ENCODE assay signal across 13 mouse cellular contexts in genomic region chr7:141009665-141010064, GRCm38 (mm10). TPM values are rescaled to one million over a fixed set of nuclear protein-coding genes. Genes with fewer than 3 reads are reported as not detected.
A peak's percentile ranks its signal among the peaks of the same experiment; 100 is the strongest.
DNase-seq lines count a peak whose midpoint lies in the region; ATAC-seq lines count a peak whose summit lies in the region.
"Had no signal": no experiment of that assay in that cellular context is flagged by ENCODE, and none has a peak within 500 bp of the region (broad histone marks: within the 10 kb centered on the region; RNA-seq: fewer than 3 reads in every experiment).

No protein-coding gene starts in this region.

- H3K9me3 ChIP-seq in lung, embryonic 15.5 days = no peaks in the 10 kb centered on the region
- H3K9me3 ChIP-seq in neural tube, embryonic 13.5 days = no peaks in the 10 kb centered on the region

- no peak for DNase-seq in lung, postnatal 36 days
- DNase-seq in heart, postnatal 36 days = peak; percentile 17 to 44
- DNase-seq in ovary, postnatal 36 days (ENCODE audit: low spot score) = no peak
- DNase-seq in spleen, postnatal 36 days (ENCODE audit: low spot score in 2 of 2) = no peak
- DNase-seq in thymus, postnatal 14 days = no peak

- ATAC-seq in lung, embryonic 15.5 days (ENCODE audit: borderline replicate concordance, extremely low read depth, low FRiP score, low TSS enrichment) = no peak
- no peak for ATAC-seq in neural tube, embryonic 13.5 days (ENCODE audit: low read depth)

- intact Hi-C loops in heart, postnatal 36 days (cut with DNase I) = loop anchor here (1.0 to 5.0 kb wide), 5 partner anchors 39 to 168 kb away; partner anchors contain the start of genes Bet1l, Gm45785, Pgghg and Ric8a

- peak overlapping the region; percentile 65 for H3K4me2 ChIP-seq in lung, embryonic 15.5 days
- H3K4me2 ChIP-seq in neural tube, embryonic 13.5 days = peak overlapping the region; percentile 41

- peaks cover 29% of the 10 kb centered on the region for H3K4me1 ChIP-seq in lung, embryonic 15.5 days
- H3K4me1 ChIP-seq in brown adipose tissue, adult 24 weeks (ENCODE audit: control insufficient read depth, insufficient read depth, insufficient read length, low read length) = no peaks in the 10 kb centered on the region
- H3K4me1 ChIP-seq in neural tube, embryonic 13.5 days (replicated peaks) = peaks cover 18% of the 10 kb centered on the region; the same call in 1 of the 2 replicates

- 74% methylated on average over 9 of the region's 9 CpGs for WGBS in lung, embryonic 15.5 days
- 92% methylated on average over 9 of the region's 9 CpGs for WGBS in neural tube, embryonic 13.5 days

- peak overlapping the region; percentile 57; the same call in 1 of the 2 replicates for H3K27ac ChIP-seq in lung, embryonic 15.5 days
- H3K27ac ChIP-seq in brown adipose tissue, adult 24 weeks (replicated peaks; ENCODE audit: low read depth, low read length) = peak overlapping the region; percentile 98
- H3K27ac ChIP-seq in neural tube, embryonic 13.5 days (replicated peaks) = no peak overlapping the region

- H3K9ac ChIP-seq in lung, embryonic 15.5 days = peak overlapping the region; percentile 46; the same call in 1 of the 2 replicates
- H3K9ac ChIP-seq in neural tube, embryonic 13.5 days = 0 out of 2 replicates have a peak overlapping the region, but pooled peaks have one; percentile 5

- peak overlapping the region; percentile 50 for H3K4me3 ChIP-seq in lung, embryonic 15.5 days
- H3K4me3 ChIP-seq in brown adipose tissue, adult 24 weeks (ENCODE audit: insufficient read depth, low read depth, low read length) = peak overlapping the region; percentile 89
- no peak overlapping the region for H3K4me3 ChIP-seq in neural tube, embryonic 13.5 days

- H3K27me3 ChIP-seq in lung, embryonic 15.5 days = no peaks in the 10 kb centered on the region
- H3K27me3 ChIP-seq in neural tube, embryonic 13.5 days = no peaks in the 10 kb centered on the region

- no peaks in the 10 kb centered on the region for H3K36me3 ChIP-seq in lung, embryonic 15.5 days
- H3K36me3 ChIP-seq in neural tube, embryonic 13.5 days = no peaks in the 10 kb centered on the region

RNA-seq across cellular contexts. Expression of gene Ifitm3, which starts 0.9 kb away (rescaled TPM):
- polyA plus RNA-seq in lung, embryonic 15.5 days (2015; fragmentation: Nextera tagmentation; extraction: Ambion mirVana) = 238 and 246 TPM in 2 replicates
- polyA plus RNA-seq in brown adipose tissue, adult 24 weeks (2012; ENCODE audit: insufficient read depth, insufficient read length, missing spikeins) = 117 and 134 TPM in 2 replicates
- 100 to 1,000 TPM; 113 to 167 TPM for total RNA-seq in heart, postnatal 36 days (2021)
- 35.9 and 40.0 TPM in 2 replicates for polyA plus RNA-seq in neural tube, embryonic 13.5 days (2015; fragmentation: Nextera tagmentation; extraction: Ambion mirVana)

RNA-seq across cellular contexts. Expression of gene Ifitm6, which starts 8.1 kb away (rescaled TPM):
- 1.4 and 1.6 TPM in 2 replicates for polyA plus RNA-seq in lung, embryonic 15.5 days (2015; fragmentation: Nextera tagmentation; extraction: Ambion mirVana)
- 2.1 TPM in 1 of 2 replicates, not detected in the other for polyA plus RNA-seq in brown adipose tissue, adult 24 weeks (2012; ENCODE audit: insufficient read depth, insufficient read length, missing spikeins)
- total RNA-seq in heart, postnatal 36 days (2021) = 1 to 10 TPM in 1 of 2 experiments, under 1 TPM in 1; 0.47 to 1.0 TPM
- polyA plus RNA-seq in neural tube, embryonic 13.5 days (2015; fragmentation: Nextera tagmentation; extraction: Ambion mirVana) = 0.63 and 0.81 TPM in 2 replicates
- total RNA-seq: heart, adult 18-20 months; left cerebral cortex, postnatal 10 days had no signal

RNA-seq across cellular contexts. Expression of gene Gm17387, which starts 19.3 kb away (rescaled TPM):
- polyA plus RNA-seq in lung, embryonic 15.5 days (2015; fragmentation: Nextera tagmentation; extraction: Ambion mirVana) = not detected in 2 replicates
- polyA plus RNA-seq in brown adipose tissue, adult 24 weeks (2012; ENCODE audit: insufficient read depth, insufficient read length, missing spikeins) = not detected in 2 replicates
- not detected for total RNA-seq in heart, postnatal 36 days (2021)
- polyA plus RNA-seq in neural tube, embryonic 13.5 days (2015; fragmentation: Nextera tagmentation; extraction: Ambion mirVana) = not detected in 2 replicates
- total RNA-seq: heart, adult 18-20 months; left cerebral cortex, postnatal 10 days had no signal
- polyA plus RNA-seq: cortical plate, adult 2 months; neural tube, embryonic 14.5 days; thymus, postnatal 0 days had no signal

RNA-seq across cellular contexts. Expression of gene Ifitm1, which starts 42.6 kb away (rescaled TPM):
- 47.1 and 54.5 TPM in 2 replicates for polyA plus RNA-seq in lung, embryonic 15.5 days (2015; fragmentation: Nextera tagmentation; extraction: Ambion mirVana)
- not detected in 2 replicates for polyA plus RNA-seq in brown adipose tissue, adult 24 weeks (2012; ENCODE audit: insufficient read depth, insufficient read length, missing spikeins)
- 1 to 10 TPM; 3.4 to 4.1 TPM for total RNA-seq in heart, postnatal 36 days (2021)
- polyA plus RNA-seq in neural tube, embryonic 13.5 days (2015; fragmentation: Nextera tagmentation; extraction: Ambion mirVana) = 20.3 and 26.7 TPM in 2 replicates

RNA-seq across cellular contexts. Expression of gene B4galnt4, which starts 51.2 kb away (rescaled TPM):
- 5.3 and 5.8 TPM in 2 replicates for polyA plus RNA-seq in lung, embryonic 15.5 days (2015; fragmentation: Nextera tagmentation; extraction: Ambion mirVana)
- polyA plus RNA-seq in brown adipose tissue, adult 24 weeks (2012; ENCODE audit: insufficient read depth, insufficient read length, missing spikeins) = not detected in 2 replicates
- total RNA-seq in heart, postnatal 36 days (2021) = not detected
- polyA plus RNA-seq in neural tube, embryonic 13.5 days (2015; fragmentation: Nextera tagmentation; extraction: Ambion mirVana) = 39.2 and 41.0 TPM in 2 replicates
- total RNA-seq: heart, adult 18-20 months had no signal

Comparison
In these comparisons a context has a peak if more than half of its experiments do, and no peak if none do; other contexts are left out.
1. DNase-seq: peak in heart, postnatal 36 days (2 of 2); none in lung, postnatal 36 days (single experiment), ovary, postnatal 36 days (single experiment), spleen, postnatal 36 days (0 of 2) and thymus, postnatal 14 days (single experiment).